Mouse (Mus musculus) embryo, embryonic 11 days (tissue): ENCODE results near the gene Rcor1.

ENCODE experiments used
- DNase-seq: peaks from one replicate; pipeline ENCODE4 v3.0.0-alpha.2; 2015

Rcor1 gene

GRCm38 (mm10) chr12:111038976-111039612 is at the start of gene Rcor1:
Gene Rcor1 (plus strand): TSS chr12:111039351.
- DNase-seq = peak; percentile 100

- DNase-seq = no peak
Observed at GRCm38 (mm10) chr12:110989409-110989808, 49.7 kb upstream of the Rcor1 start.

GRCm38 (mm10) chr12:110990500-110990899 is 48.7 kb upstream of the Rcor1 start:
- DNase-seq = no peak

GRCm38 (mm10) chr12:110991361-110992127 is 47.6 kb upstream of the Rcor1 start:
- peak; percentile 90 for DNase-seq

GRCm38 (mm10) chr12:110992128-110992553 is 47.0 kb upstream of the Rcor1 start:
- DNase-seq = peak; percentile 91

- DNase-seq = no peak
Observed at GRCm38 (mm10) chr12:110992771-110993170, 46.4 kb upstream of the Rcor1 start.

- no peak for DNase-seq
Observed at GRCm38 (mm10) chr12:110993226-110993625, 45.9 kb upstream of the Rcor1 start.

- DNase-seq = no peak
Observed at GRCm38 (mm10) chr12:110994666-110995065, 44.5 kb upstream of the Rcor1 start.

- no peak for DNase-seq
Observed at GRCm38 (mm10) chr12:110998092-110998491, 41.1 kb upstream of the Rcor1 start.

- DNase-seq = no peak
Observed at GRCm38 (mm10) chr12:110999820-111000219, 39.3 kb upstream of the Rcor1 start.

GRCm38 (mm10) chr12:111000956-111001355 is 38.2 kb upstream of the Rcor1 start:
- DNase-seq = no peak

- DNase-seq = no peak
Observed at GRCm38 (mm10) chr12:111004142-111004541, 35.0 kb upstream of the Rcor1 start.

- DNase-seq = no peak
Observed at GRCm38 (mm10) chr12:111005803-111006202, 33.3 kb upstream of the Rcor1 start.

- DNase-seq = no peak
Observed at GRCm38 (mm10) chr12:111006339-111006738, 32.8 kb upstream of the Rcor1 start.

- peak; percentile 45 for DNase-seq
Observed at GRCm38 (mm10) chr12:111007134-111008103, 31.7 kb upstream of the Rcor1 start.

- no peak for DNase-seq
Observed at GRCm38 (mm10) chr12:111008500-111009490, 30.4 kb upstream of the Rcor1 start.

GRCm38 (mm10) chr12:111009615-111010257 is 29.4 kb upstream of the Rcor1 start:
- no peak for DNase-seq

GRCm38 (mm10) chr12:111016807-111017206 is 22.3 kb upstream of the Rcor1 start:
- no peak for DNase-seq

- DNase-seq = no peak
Observed at GRCm38 (mm10) chr12:111018068-111018467, 21.1 kb upstream of the Rcor1 start.

GRCm38 (mm10) chr12:111019086-111019485 is 20.1 kb upstream of the Rcor1 start:
- no peak for DNase-seq

GRCm38 (mm10) chr12:111021138-111021537 is 18.0 kb upstream of the Rcor1 start:
- DNase-seq = no peak
